Mouse (Mus musculus) liver, embryonic 14.5 days (tissue): Measurements from ENCODE around the gene Suz12. TPM values are rescaled to one million over a fixed set of nuclear protein-coding genes. Genes with fewer than 3 reads are reported as not detected.
"Not testable (repeated sequence)": the region's sequence is repeated elsewhere in the genome, so short reads cannot be mapped to it uniquely, and the experiment has no call there.

Experiments
- ATAC-seq: fragments of 200-750 bp; cut with Nextera tagmentation; 2 replicates; pipeline ENCODE4 v1.8.0; 2017; ENCODE audit warnings: moderate number of reproducible peaks, mild to moderate bottlenecking, moderate library complexity; ENCODE audit not compliant: insufficient read depth
- DNase-seq, 3 experiments: peaks; one replicate each; pipeline ENCODE4 v3.0.0-alpha.2; 2012 to 2013; ENCODE audit warnings: low read depth in 3 of 3, low spot score in 3 of 3
- H3K27ac ChIP-seq: fragments of 300-500 bp; sonication (generic); 2 replicates; pipeline ENCODE4 v1.5.1; 2014; ENCODE audit warnings: moderate library complexity, mild to moderate bottlenecking, control low read depth, inconsistent platforms
- H3K27me3 ChIP-seq: fragments of 300-500 bp; sonication (generic); 2 replicates; pipeline ENCODE4 v1.6.1; 2014; ENCODE audit warnings: mild to moderate bottlenecking, low read length, moderate library complexity; ENCODE audit not compliant: control insufficient read depth, insufficient read depth
- H3K36me3 ChIP-seq: fragments of 300-500 bp; sonication (generic); replicated peaks from 2 replicates; pipeline ENCODE4 v1.6.1; 2014; ENCODE audit warnings: low read depth; ENCODE audit not compliant: control insufficient read depth, insufficient read depth
- H3K4me1 ChIP-seq, 2 experiments: fragments of 200-500 bp in 1 of 2; fragments of 300-500 bp in 1 of 2; sonication (generic) in 1 of 2; replicated peaks; 2 replicates each; pipeline ENCODE4 v1.6.1; 2012 to 2014; ENCODE audit warnings: antibody characterized with exemption in 1 of 2, inconsistent platforms in 1 of 2, low read length in 1 of 2; ENCODE audit not compliant: control insufficient read depth in 2 of 2, insufficient read depth in 2 of 2
- H3K4me2 ChIP-seq: fragments of 300-500 bp; sonication (generic); 2 replicates; pipeline ENCODE4 v1.6.1; 2014; ENCODE audit warnings: low read depth, mild to moderate bottlenecking, control low read depth, moderate library complexity
- H3K4me3 ChIP-seq, 2 experiments: fragments of 200-500 bp in 1 of 2; fragments of 300-500 bp in 1 of 2; sonication (generic) in 1 of 2; 2 replicates each; pipeline ENCODE4 v1.5.1; 2012 to 2014; ENCODE audit warnings: low read depth in 2 of 2, low read length in 2 of 2, mild to moderate bottlenecking in 2 of 2, control low read depth in 1 of 2, inconsistent platforms in 1 of 2, moderate library complexity in 1 of 2; ENCODE audit not compliant: insufficient read depth in 1 of 2
- H3K9ac ChIP-seq: fragments of 300-500 bp; sonication (generic); replicated peaks from 2 replicates; pipeline ENCODE4 v1.6.1; 2014; ENCODE audit warnings: mild to moderate bottlenecking, control low read depth, moderate library complexity
- H3K9me3 ChIP-seq: fragments of 300-500 bp; sonication (generic); 2 replicates; pipeline ENCODE4 v1.6.1; 2016; ENCODE audit warnings: low read length, mixed read lengths; ENCODE audit not compliant: control insufficient read depth
- CTCF ChIP-seq: IDR thresholded peaks from 2 replicates; pipeline ENCODE4 v1.5.1; 2016; ENCODE audit warnings: antibody characterized with exemption, low read depth, control low read depth
- EP300 ChIP-seq: IDR thresholded peaks from 2 replicates; pipeline ENCODE4 v1.6.1; 2016; ENCODE audit warnings: antibody characterized with exemption, low read depth
- WGBS: fragments of 180-500 bp; shearing (Covaris S2); extraction: QIAGEN DNeasy Blood & Tissue Kit; methylation state at CpG from one replicate; pipeline ENCODE4 v1.1.7; 2014; ENCODE audit not compliant: insufficient replicate concordance; 5-methylcytosine and 5-hydroxymethylcytosine counted together
- polyA plus RNA-seq, 2 experiments: library from polyadenylated mRNA; depleted of rRNA in 1 of 2; stranded (reverse) in 1 of 2; unstranded in 1 of 2; fragments of >200 nt; fragmentation: Nextera tagmentation in 1 of 2; extraction: Ambion mirVana in 1 of 2; gene quantifications; 2 replicates each; pipeline versions ENCODE4 v1.2.1 to v1.2.3; 2012 to 2014

Suz12 gene
- polyA plus RNA-seq, 2 experiments: 18.1 to 23.2 TPM

- Histone ChIP-seq H3K4me2 (peak overlapping the region; percentile 63), H3K36me3 (peaks cover 11% of the 10 kb centered on the region), H3K27ac (no peak overlapping the region), H3K9me3 (no peaks in the 10 kb centered on the region), H3K4me3 (peak overlapping the region; percentile 97 to 99; a peak in 3 of 4 replicates), H3K27me3 (no peaks in the 10 kb centered on the region), H3K9ac (peak overlapping the region; percentile 97), H3K4me1 (peaks cover 0 to 3% of the 10 kb centered on the region in 2 experiments)
- TF ChIP-seq EP300 (no peak), CTCF (no peak)
- no peak for ATAC-seq
- 2% methylated on average over 7 of the region's 7 CpGs for WGBS
- DNase-seq: no peak
These were observed 1.5 kb downstream of the Suz12 start for GRCm38 (mm10) chr11:79994271-79994988.

GRCm38 (mm10) chr11:80016533-80016932 lies 23.6 kb downstream of the Suz12 start:
- H3K9me3 ChIP-seq, H3K4me2 ChIP-seq, H3K4me1 ChIP-seq, H3K4me3 ChIP-seq, H3K9ac ChIP-seq, H3K27ac ChIP-seq, DNase-seq, H3K27me3 ChIP-seq, ATAC-seq: not testable (repeated sequence)
- peaks cover 72% of the 10 kb centered on the region for H3K36me3 ChIP-seq
- WGBS: 92% methylated on average over 3 of the region's 5 CpGs

GRCm38 (mm10) chr11:80019792-80020191 lies 26.9 kb downstream of the Suz12 start:
- Histone ChIP-seq H3K9me3 (no peaks in the 10 kb centered on the region), H3K27ac (no peak overlapping the region), H3K27me3 (no peaks in the 10 kb centered on the region), H3K36me3 (peaks cover 72% of the 10 kb centered on the region), H3K4me1 (no peaks in the 10 kb centered on the region), H3K4me3 (no peak overlapping the region), H3K4me2 (no peak overlapping the region), H3K9ac (no peak overlapping the region)
- DNase-seq (no peak), ATAC-seq (no peak)
- TF ChIP-seq CTCF (no peak; the same call in 1 of the 2 replicates), EP300 (no peak)
- WGBS: 87% methylated on average over 1 of the region's 1 CpGs

GRCm38 (mm10) chr11:80021306-80021705 lies 28.4 kb downstream of the Suz12 start:
- Histone ChIP-seq H3K9me3 (no peaks in the 10 kb centered on the region), H3K4me1 (no peaks in the 10 kb centered on the region), H3K36me3 (peaks cover 72% of the 10 kb centered on the region), H3K27ac (no peak overlapping the region), H3K4me3 (no peak overlapping the region), H3K27me3 (no peaks in the 10 kb centered on the region), H3K4me2 (no peak overlapping the region), H3K9ac (no peak overlapping the region)
- TF ChIP-seq CTCF (peak; percentile 9; the same call in 1 of the 2 replicates), EP300 (no peak)
- 76% methylated on average over 4 of the region's 4 CpGs for WGBS
- ATAC-seq: no peak
- DNase-seq: no peak

- 66% methylated on average over 8 of the region's 8 CpGs for WGBS
- Histone ChIP-seq H3K9ac (no peak overlapping the region), H3K4me3 (no peak overlapping the region), H3K27me3 (no peaks in the 10 kb centered on the region), H3K9me3 (no peaks in the 10 kb centered on the region), H3K27ac (no peak overlapping the region), H3K36me3 (peaks cover 20% of the 10 kb centered on the region), H3K4me1 (no peaks in the 10 kb centered on the region), H3K4me2 (no peak overlapping the region)
- no peak for ATAC-seq
- TF ChIP-seq CTCF (no peak), EP300 (no peak)
- DNase-seq: no peak
These were observed 44.6 kb downstream of the Suz12 start for GRCm38 (mm10) chr11:80037495-80037894.
